Mouse (Mus musculus): ENCODE results near the gene Polr1a.

Gene Polr1a

GRCm38 (mm10) chr6:71951192-71951591, 42.3 kb downstream of the Polr1a start:
- DNase-seq, result no peak

- DNase-seq, result no peak
These were observed 53.3 kb downstream of the Polr1a start for GRCm38 (mm10) chr6:71962119-71962518.

GRCm38 (mm10) chr6:71962706-71963105, 53.9 kb downstream of the Polr1a start:
- DNase-seq, result no peak

GRCm38 (mm10) chr6:71963561-71963960, 54.7 kb downstream of the Polr1a start:
- no peak for DNase-seq

- no peak for DNase-seq
These were observed 57.9 kb downstream of the Polr1a start for GRCm38 (mm10) chr6:71966683-71967303.

DNA sequence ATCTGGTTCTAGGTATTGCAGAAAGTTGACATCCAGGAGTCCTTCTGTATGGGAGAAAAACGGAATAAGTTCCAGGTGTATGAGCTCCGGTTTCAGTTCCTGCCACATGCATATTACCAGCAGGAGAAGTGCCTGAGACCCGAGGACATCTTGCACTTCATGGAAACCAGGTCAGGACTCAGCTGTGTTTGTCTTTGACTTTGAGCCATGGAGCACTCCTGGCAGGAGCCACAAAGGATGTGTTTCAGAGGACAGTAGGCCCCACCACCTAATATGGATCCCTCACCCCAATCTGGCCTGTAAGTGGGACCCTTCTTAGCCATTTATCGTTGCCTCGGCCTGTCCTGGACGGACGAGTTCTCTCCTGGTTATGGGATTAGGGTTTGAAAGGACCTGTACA, 59.0 kb downstream of the Polr1a start:
- no peak for DNase-seq

DNA sequence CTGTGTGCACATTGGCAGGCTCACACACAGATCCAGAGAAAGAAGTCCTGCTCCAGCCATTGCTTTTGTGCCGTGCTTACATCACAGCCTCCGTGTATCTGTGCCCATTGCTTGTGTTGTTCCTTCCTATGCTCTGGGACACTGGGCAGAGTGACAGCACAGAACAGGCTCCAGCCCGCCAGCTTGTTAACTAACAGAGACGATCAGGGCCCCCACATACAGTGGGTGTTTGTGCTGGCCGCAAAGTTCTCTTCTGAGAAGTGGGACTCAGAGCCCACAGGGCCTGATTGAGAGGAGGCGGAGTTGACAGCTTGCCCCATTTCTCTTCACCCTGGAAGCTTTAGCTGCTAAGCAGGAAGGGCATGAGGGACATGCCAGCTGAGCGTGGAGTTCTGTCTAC, 60.6 kb downstream of the Polr1a start:
- no peak for DNase-seq

GRCm38 (mm10) chr6:71970154-71970553, 61.3 kb downstream of the Polr1a start:
- DNase-seq, result no peak

- DNase-seq, result no peak
These were observed 67.7 kb downstream of the Polr1a start for GRCm38 (mm10) chr6:71976592-71976991.

GRCm38 (mm10) chr6:71980165-71980564, 71.3 kb downstream of the Polr1a start:
- no peak for DNase-seq

GRCm38 (mm10) chr6:71980587-71980986, 71.7 kb downstream of the Polr1a start:
- DNase-seq, result no peak

GRCm38 (mm10) chr6:71981450-71981849, 72.6 kb downstream of the Polr1a start:
- no peak for DNase-seq

GRCm38 (mm10) chr6:71985984-71986383, 77.1 kb downstream of the Polr1a start:
- no peak for DNase-seq

- no peak for DNase-seq
These were observed 78.8 kb downstream of the Polr1a start for GRCm38 (mm10) chr6:71987546-71988248.

DNA sequence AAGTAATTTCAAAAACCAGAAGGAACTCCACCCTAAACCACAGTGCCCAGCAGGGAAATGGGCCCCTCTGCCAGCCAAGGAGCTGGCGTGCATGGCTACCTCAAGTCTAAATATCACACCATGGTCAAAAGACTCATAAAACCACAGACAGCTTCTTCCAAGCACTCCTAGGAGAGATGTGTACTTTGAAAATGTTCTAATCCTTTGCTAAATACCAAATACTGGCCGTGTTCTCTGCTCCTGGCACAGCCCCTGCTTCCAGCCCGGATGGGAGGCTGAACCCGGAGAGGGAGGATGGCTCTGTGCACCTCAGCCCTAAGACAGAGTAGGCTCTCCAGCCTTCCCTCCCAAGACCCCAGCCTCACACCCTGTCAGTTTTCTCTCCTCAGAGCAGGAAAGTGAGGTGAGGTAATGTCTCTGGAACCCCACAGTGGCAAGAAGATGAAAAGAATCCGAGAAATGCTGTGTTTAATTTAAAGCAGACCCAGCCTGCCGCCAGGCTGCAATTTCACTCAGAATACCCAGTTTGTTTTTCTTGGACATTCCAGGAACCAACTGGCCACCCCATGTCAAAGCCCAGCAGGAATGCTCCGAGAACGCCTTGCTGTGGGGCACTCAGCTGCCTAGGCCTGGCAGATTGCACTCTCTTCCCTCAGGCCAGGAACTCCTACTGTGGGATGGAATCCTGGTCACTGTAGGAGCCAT, 80.9 kb downstream of the Polr1a start:
- DNase-seq, result no peak

- DNase-seq, result no peak
These were observed 81.6 kb downstream of the Polr1a start for GRCm38 (mm10) chr6:71990371-71990837.

GRCm38 (mm10) chr6:71991190-71991932, 82.5 kb downstream of the Polr1a start:
- DNase-seq, result peak; percentile 23

- DNase-seq, result no peak
These were observed 83.1 kb downstream of the Polr1a start for GRCm38 (mm10) chr6:71991933-71992325.

DNA sequence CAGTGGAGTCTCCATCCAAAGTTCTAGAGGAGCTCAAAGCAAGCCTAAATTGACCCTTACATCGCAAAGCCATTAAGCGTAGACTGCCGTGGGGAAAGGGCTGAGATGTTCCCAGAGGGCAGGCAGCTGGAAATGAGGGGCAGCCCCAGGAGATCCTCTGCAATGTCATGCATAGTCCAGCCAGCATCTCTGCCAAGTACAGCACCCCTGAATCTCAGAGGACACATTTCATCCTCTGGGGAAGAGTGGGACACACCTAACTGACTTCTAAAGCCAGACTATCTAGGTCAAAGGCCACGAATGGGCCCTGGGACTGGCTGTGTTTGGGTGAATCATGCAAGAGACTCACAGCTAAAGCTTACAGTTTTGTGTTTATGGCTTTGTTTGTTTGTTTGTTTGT, 85.2 kb downstream of the Polr1a start:
- no peak for DNase-seq

DNA sequence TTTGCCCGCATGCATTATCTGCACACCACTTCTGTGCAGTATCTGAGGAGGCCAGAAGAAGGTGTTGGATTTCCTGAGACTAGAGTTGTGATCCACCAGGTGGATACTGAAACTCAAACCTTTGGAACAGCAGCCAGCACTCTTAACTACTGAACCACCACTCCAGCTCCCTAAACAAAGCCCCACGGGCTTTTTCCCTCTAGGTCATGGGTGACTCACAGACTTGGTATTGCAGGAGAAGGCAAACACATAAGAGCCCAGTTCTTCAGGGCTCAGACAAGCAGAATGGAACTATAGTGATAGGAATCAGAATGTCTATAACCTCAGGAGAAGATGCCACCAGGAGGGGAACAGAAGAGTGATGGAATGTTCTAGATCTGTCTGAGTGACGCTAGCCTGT, 86.2 kb downstream of the Polr1a start:
- no peak for DNase-seq

- no peak for DNase-seq
These were observed 88.4 kb downstream of the Polr1a start for GRCm38 (mm10) chr6:71997215-71997614.

GRCm38 (mm10) chr6:71999917-72000512, 91.2 kb downstream of the Polr1a start:
- no peak for DNase-seq

Measured in right cerebral cortex, postnatal 4 days (tissue).